Mouse (Mus musculus) limb, embryonic 13.5 days (tissue): ENCODE results near the gene Efcab6. TPM values are rescaled to one million over a fixed set of nuclear protein-coding genes. Genes with fewer than 3 reads are reported as not detected.

Experiments
- ATAC-seq: fragments of 200-750 bp; cut with Nextera tagmentation; 2 replicates; pipeline ENCODE4 v1.8.0; 2017; ENCODE audit warnings: low read depth, moderate number of reproducible peaks, moderate TSS enrichment; ENCODE audit not compliant: low FRiP score
- H3K27ac ChIP-seq: fragments of 300-500 bp; sonication (generic); 2 replicates; pipeline ENCODE4 v1.5.1; 2015; ENCODE audit warnings: inconsistent platforms, mild to moderate bottlenecking, moderate library complexity
- H3K27me3 ChIP-seq: fragments of 300-500 bp; sonication (generic); 2 replicates; pipeline ENCODE4 v1.6.1; 2015; ENCODE audit warnings: mild to moderate bottlenecking, inconsistent platforms
- H3K36me3 ChIP-seq: fragments of 300-500 bp; sonication (generic); 2 replicates; pipeline ENCODE4 v1.6.1; 2015; ENCODE audit warnings: inconsistent platforms, mild to moderate bottlenecking, moderate library complexity
- H3K4me1 ChIP-seq: fragments of 300-500 bp; sonication (generic); 2 replicates; pipeline ENCODE4 v1.6.1; 2015; ENCODE audit warnings: inconsistent platforms
- H3K4me2 ChIP-seq: fragments of 300-500 bp; sonication (generic); replicated peaks from 2 replicates; pipeline ENCODE4 v1.6.1; 2015; ENCODE audit warnings: inconsistent platforms, mild to moderate bottlenecking, moderate library complexity
- H3K4me3 ChIP-seq: fragments of 300-500 bp; sonication (generic); 2 replicates; pipeline ENCODE4 v1.5.1; 2015; ENCODE audit warnings: moderate library complexity, mild to moderate bottlenecking, inconsistent platforms
- H3K9ac ChIP-seq: fragments of 300-500 bp; sonication (generic); 2 replicates; pipeline ENCODE4 v1.6.1; 2015; ENCODE audit warnings: mild to moderate bottlenecking, inconsistent platforms
- H3K9me3 ChIP-seq: fragments of 300-500 bp; sonication (generic); 2 replicates; pipeline ENCODE4 v1.6.1; 2016; ENCODE audit warnings: inconsistent platforms
- WGBS: fragments of 180-500 bp; shearing (Covaris S2); methylation state at CpG from one replicate; pipeline ENCODE4 v1.1.7; 2015; 5-methylcytosine and 5-hydroxymethylcytosine counted together
- polyA plus RNA-seq: library from polyadenylated mRNA; unstranded; fragments of >200 nt; fragmentation: Nextera tagmentation; extraction: Ambion mirVana; gene quantifications from 2 replicates; pipeline ENCODE4 v1.2.1, GENCODE M21; 2015

Efcab6 gene
- polyA plus RNA-seq, 1 experiment from 2014 or later: 0.27 TPM

GRCm38 (mm10) chr15:83997550-83997949, 67.6 kb downstream of the Efcab6 start:
- no peaks in the 10 kb centered on the region; the same call in 1 of the 2 replicates for H3K9me3 ChIP-seq
- H3K4me1 ChIP-seq: peaks cover 10% of the 10 kb centered on the region; the same call in 1 of the 2 replicates
- H3K9ac ChIP-seq: no peak overlapping the region
- no peak for ATAC-seq
- H3K4me3 ChIP-seq: no peak overlapping the region
- H3K4me2 ChIP-seq: no peak overlapping the region
- no peak overlapping the region for H3K27ac ChIP-seq
- WGBS: 14% methylated on average over 4 of the region's 4 CpGs
- no peaks in the 10 kb centered on the region for H3K36me3 ChIP-seq
- peaks cover 69% of the 10 kb centered on the region for H3K27me3 ChIP-seq

GRCm38 (mm10) chr15:83996864-83997263, 68.3 kb downstream of the Efcab6 start:
- no peak overlapping the region; the same call in 1 of the 2 replicates for H3K9ac ChIP-seq
- H3K9me3 ChIP-seq: no peaks in the 10 kb centered on the region; the same call in 1 of the 2 replicates
- H3K4me1 ChIP-seq: peaks cover 15% of the 10 kb centered on the region; the same call in 1 of the 2 replicates
- no peak for ATAC-seq
- H3K27ac ChIP-seq: no peak overlapping the region
- no peak overlapping the region for H3K4me3 ChIP-seq
- 23% methylated on average over 7 of the region's 7 CpGs for WGBS
- H3K4me2 ChIP-seq: no peak overlapping the region
- peaks cover 75% of the 10 kb centered on the region for H3K27me3 ChIP-seq
- no peaks in the 10 kb centered on the region for H3K36me3 ChIP-seq

GRCm38 (mm10) chr15:83992191-83992590, 73.0 kb downstream of the Efcab6 start:
- no peak for ATAC-seq
- H3K4me2 ChIP-seq: no peak overlapping the region
- H3K27me3 ChIP-seq: peaks cover 69% of the 10 kb centered on the region
- WGBS: 84% methylated on average over 15 of the region's 15 CpGs
- H3K27ac ChIP-seq: no peak overlapping the region
- H3K4me1 ChIP-seq: peaks cover 25% of the 10 kb centered on the region
- no peaks in the 10 kb centered on the region; the same call in 1 of the 2 replicates for H3K9me3 ChIP-seq
- no peak overlapping the region for H3K9ac ChIP-seq
- H3K36me3 ChIP-seq: no peaks in the 10 kb centered on the region
- no peak overlapping the region for H3K4me3 ChIP-seq

GRCm38 (mm10) chr15:83991461-83991860, 73.7 kb downstream of the Efcab6 start:
- Histone ChIP-seq H3K4me3 (no peak overlapping the region), H3K9ac (no peak overlapping the region), H3K27me3 (peaks cover 67% of the 10 kb centered on the region), H3K27ac (no peak overlapping the region), H3K4me2 (no peak overlapping the region), H3K4me1 (peaks cover 27% of the 10 kb centered on the region), H3K9me3 (no peaks in the 10 kb centered on the region; the same call in 1 of the 2 replicates), H3K36me3 (no peaks in the 10 kb centered on the region)
- no peak for ATAC-seq
- 4% methylated on average over 3 of the region's 3 CpGs for WGBS

- no peak overlapping the region for H3K27ac ChIP-seq
- H3K4me2 ChIP-seq: no peak overlapping the region
- H3K36me3 ChIP-seq: no peaks in the 10 kb centered on the region
- no peak for ATAC-seq
- H3K9ac ChIP-seq: no peak overlapping the region
- H3K27me3 ChIP-seq: peaks cover 68% of the 10 kb centered on the region
- WGBS: 80% methylated on average over 5 of the region's 5 CpGs
- no peaks in the 10 kb centered on the region; the same call in 1 of the 2 replicates for H3K9me3 ChIP-seq
- H3K4me1 ChIP-seq: peaks cover 29% of the 10 kb centered on the region
- H3K4me3 ChIP-seq: no peak overlapping the region
Measured at GRCm38 (mm10) chr15:83989241-83989640, 75.9 kb downstream of the Efcab6 start.

- no peak overlapping the region for H3K4me3 ChIP-seq
- no peak overlapping the region for H3K27ac ChIP-seq
- WGBS: 26% methylated on average over 7 of the region's 7 CpGs
- ATAC-seq: no peak
- H3K27me3 ChIP-seq: peaks cover 79% of the 10 kb centered on the region
- no peaks in the 10 kb centered on the region; the same call in 1 of the 2 replicates for H3K9me3 ChIP-seq
- H3K4me2 ChIP-seq: no peak overlapping the region
- no peaks in the 10 kb centered on the region for H3K36me3 ChIP-seq
- no peak overlapping the region for H3K9ac ChIP-seq
- H3K4me1 ChIP-seq: peaks cover 29% of the 10 kb centered on the region
Measured at GRCm38 (mm10) chr15:83988087-83988486, 77.1 kb downstream of the Efcab6 start.

GRCm38 (mm10) chr15:83982186-83982936, 82.8 kb downstream of the Efcab6 start:
- Histone ChIP-seq H3K27ac (no peak overlapping the region), H3K4me1 (peaks cover 10% of the 10 kb centered on the region), H3K27me3 (peaks cover 76% of the 10 kb centered on the region), H3K4me2 (no peak overlapping the region), H3K9ac (no peak overlapping the region), H3K9me3 (no peaks in the 10 kb centered on the region), H3K4me3 (no peak overlapping the region), H3K36me3 (no peaks in the 10 kb centered on the region)
- no peak for ATAC-seq
- 65% methylated on average over 14 of the region's 14 CpGs for WGBS

GRCm38 (mm10) chr15:83978865-83979264, 86.3 kb downstream of the Efcab6 start:
- Histone ChIP-seq H3K4me1 (no peaks in the 10 kb centered on the region), H3K27ac (no peak overlapping the region)
- WGBS: 78% methylated on average over 6 of the region's 6 CpGs

GRCm38 (mm10) chr15:83977108-83977507, 88.1 kb downstream of the Efcab6 start:
- H3K27ac ChIP-seq: no peak overlapping the region
- H3K9ac ChIP-seq: no peak overlapping the region
- no peak overlapping the region for H3K4me3 ChIP-seq
- H3K4me1 ChIP-seq: no peaks in the 10 kb centered on the region
- 3% methylated on average over 5 of the region's 5 CpGs for WGBS
- ATAC-seq: no peak
- H3K9me3 ChIP-seq: no peaks in the 10 kb centered on the region
- no peak overlapping the region for H3K4me2 ChIP-seq
- H3K27me3 ChIP-seq: peaks cover 67% of the 10 kb centered on the region
- no peaks in the 10 kb centered on the region for H3K36me3 ChIP-seq

More at GRCm38 (mm10) chr15:83978865-83979264, 86.3 kb downstream of the Efcab6 start:
- Histone ChIP-seq H3K4me2 (no peak overlapping the region), H3K4me3 (no peak overlapping the region), H3K36me3 (no peaks in the 10 kb centered on the region), H3K9ac (no peak overlapping the region), H3K27me3 (peaks cover 72% of the 10 kb centered on the region), H3K9me3 (no peaks in the 10 kb centered on the region)
- no peak for ATAC-seq

- no peak for ATAC-seq
- WGBS: 76% methylated on average over 9 of the region's 9 CpGs
- Histone ChIP-seq H3K4me2 (no peak overlapping the region), H3K4me3 (no peak overlapping the region), H3K4me1 (no peaks in the 10 kb centered on the region), H3K9me3 (no peaks in the 10 kb centered on the region), H3K36me3 (no peaks in the 10 kb centered on the region), H3K9ac (no peak overlapping the region), H3K27ac (no peak overlapping the region), H3K27me3 (peaks cover 58% of the 10 kb centered on the region)
Measured at GRCm38 (mm10) chr15:83972206-83972605, 93.0 kb downstream of the Efcab6 start.

GRCm38 (mm10) chr15:83967802-83968201, 97.4 kb downstream of the Efcab6 start:
- Histone ChIP-seq H3K4me3 (no peak overlapping the region), H3K36me3 (no peaks in the 10 kb centered on the region), H3K4me1 (peaks cover 4% of the 10 kb centered on the region; the same call in 1 of the 2 replicates), H3K9me3 (no peaks in the 10 kb centered on the region), H3K9ac (no peak overlapping the region), H3K27ac (no peak overlapping the region), H3K27me3 (peaks cover 29% of the 10 kb centered on the region), H3K4me2 (no peak overlapping the region)
- 61% methylated on average over 12 of the region's 12 CpGs for WGBS
- ATAC-seq: no peak

- H3K4me2 ChIP-seq: no peak overlapping the region
Measured at GRCm38 (mm10) chr15:83965126-83965525, 100.1 kb downstream of the Efcab6 start.

More at GRCm38 (mm10) chr15:83965126-83965525, 100.1 kb downstream of the Efcab6 start:
- peaks cover 4% of the 10 kb centered on the region; the same call in 1 of the 2 replicates for H3K4me1 ChIP-seq
- no peaks in the 10 kb centered on the region for H3K36me3 ChIP-seq
- ATAC-seq: no peak
- H3K27ac ChIP-seq: no peak overlapping the region
- no peak overlapping the region for H3K4me3 ChIP-seq
- WGBS: 57% methylated on average over 8 of the region's 8 CpGs
- H3K27me3 ChIP-seq: peaks cover 9% of the 10 kb centered on the region
- no peaks in the 10 kb centered on the region for H3K9me3 ChIP-seq
- H3K9ac ChIP-seq: no peak overlapping the region
